Comparison of ENCODE assay signal across 28 mouse cellular contexts in genomic region chr1:37742126-37742525, GRCm38 (mm10). TPM values are rescaled to one million over a fixed set of nuclear protein-coding genes. Genes with fewer than 3 reads are reported as not detected.
DNase-seq lines count a peak whose midpoint lies in the region; ATAC-seq and TF ChIP-seq lines count a peak whose summit lies in the region.
"Had no signal": no experiment of that assay in that cellular context is flagged by ENCODE, and none has a peak within 500 bp of the region (broad histone marks: within the 10 kb centered on the region; RNA-seq: fewer than 3 reads in every experiment).

No protein-coding gene starts in this region.

- no peak overlapping the region for H3K9ac ChIP-seq in forebrain, postnatal 0 days
- no peak overlapping the region for H3K9ac ChIP-seq in forebrain, embryonic 16.5 days (replicated peaks; ENCODE audit: low read depth, low read length)
- no peak overlapping the region for H3K9ac ChIP-seq in midbrain, embryonic 14.5 days (replicated peaks; ENCODE audit: low read length)
- H3K9ac ChIP-seq in midbrain, embryonic 11.5 days (ENCODE audit: low read length) = no peak overlapping the region
- H3K9ac ChIP-seq in hindbrain, embryonic 14.5 days = peak overlapping the region; percentile 35; the same call in 1 of the 2 replicates
- no peak overlapping the region for H3K9ac ChIP-seq in neural tube, embryonic 15.5 days (replicated peaks)
- H3K9ac ChIP-seq: kidney, embryonic 15.5 days; liver, embryonic 12.5 days; liver, postnatal 0 days had no signal

- no peaks in the 10 kb centered on the region for H3K36me3 ChIP-seq in forebrain, postnatal 0 days (ENCODE audit: insufficient read depth)
- no peaks in the 10 kb centered on the region for H3K36me3 ChIP-seq in forebrain, embryonic 16.5 days (ENCODE audit: control insufficient read depth, insufficient read depth)
- no peaks in the 10 kb centered on the region for H3K36me3 ChIP-seq in midbrain, embryonic 14.5 days (ENCODE audit: control insufficient read depth, insufficient read depth, low read length)
- H3K36me3 ChIP-seq in midbrain, embryonic 11.5 days (ENCODE audit: control insufficient read depth, insufficient read depth, low read length) = no peaks in the 10 kb centered on the region
- no peaks in the 10 kb centered on the region for H3K36me3 ChIP-seq in hindbrain, embryonic 14.5 days (replicated peaks; ENCODE audit: control insufficient read depth, insufficient read depth)
- H3K36me3 ChIP-seq in neural tube, embryonic 15.5 days = no peaks in the 10 kb centered on the region
- H3K36me3 ChIP-seq: kidney, embryonic 15.5 days; liver, embryonic 12.5 days had no signal

- H3K27me3 ChIP-seq in forebrain, postnatal 0 days (ENCODE audit: insufficient read depth, low read length) = no peaks in the 10 kb centered on the region
- H3K27me3 ChIP-seq in forebrain, embryonic 16.5 days (replicated peaks; ENCODE audit: control insufficient read depth, insufficient read depth, low read length) = no peaks in the 10 kb centered on the region
- no peaks in the 10 kb centered on the region for H3K27me3 ChIP-seq in midbrain, embryonic 14.5 days (ENCODE audit: control insufficient read depth, insufficient read depth, low read length)
- H3K27me3 ChIP-seq in midbrain, embryonic 11.5 days (ENCODE audit: control insufficient read depth, insufficient read depth, low read length) = no peaks in the 10 kb centered on the region
- no peaks in the 10 kb centered on the region for H3K27me3 ChIP-seq in hindbrain, embryonic 14.5 days (ENCODE audit: control insufficient read depth, insufficient read depth, low read length)
- no peaks in the 10 kb centered on the region for H3K27me3 ChIP-seq in neural tube, embryonic 15.5 days (replicated peaks)
- H3K27me3 ChIP-seq: kidney, embryonic 15.5 days had no signal

- no peak overlapping the region for H3K27ac ChIP-seq in forebrain, postnatal 0 days (ENCODE audit: low read depth, low read length)
- H3K27ac ChIP-seq in forebrain, embryonic 16.5 days (ENCODE audit: low read length) = no peak overlapping the region
- H3K27ac ChIP-seq in midbrain, embryonic 14.5 days (replicated peaks; ENCODE audit: low read depth, low read length) = 0 out of 2 replicates have a peak overlapping the region, but pooled peaks have one; percentile 32
- no peak overlapping the region for H3K27ac ChIP-seq in midbrain, embryonic 11.5 days (ENCODE audit: low read depth, low read length)
- H3K27ac ChIP-seq in hindbrain, embryonic 14.5 days = peak overlapping the region; percentile 72; the same call in 1 of the 2 replicates
- peak overlapping the region; percentile 56; the same call in 1 of the 2 replicates for H3K27ac ChIP-seq in neural tube, embryonic 15.5 days (replicated peaks)
- H3K27ac ChIP-seq: kidney, embryonic 15.5 days; liver, embryonic 12.5 days had no signal

- no peak overlapping the region for H3K4me3 ChIP-seq in forebrain, postnatal 0 days (ENCODE audit: low read depth, low read length)
- H3K4me3 ChIP-seq in forebrain, embryonic 16.5 days (replicated peaks; ENCODE audit: low read length) = no peak overlapping the region
- no peak overlapping the region for H3K4me3 ChIP-seq in midbrain, embryonic 14.5 days (replicated peaks; ENCODE audit: low read depth, low read length)
- no peak overlapping the region for H3K4me3 ChIP-seq in midbrain, embryonic 11.5 days (ENCODE audit: low read depth, low read length)
- H3K4me3 ChIP-seq in hindbrain, embryonic 14.5 days (replicated peaks; ENCODE audit: low read length) = no peak overlapping the region
- H3K4me3 ChIP-seq in neural tube, embryonic 15.5 days (replicated peaks) = no peak overlapping the region
- H3K4me3 ChIP-seq: kidney, embryonic 15.5 days; liver, embryonic 12.5 days; myocyte had no signal

- peak; percentile 29; the same call in 1 of the 2 replicates for ATAC-seq in forebrain, postnatal 0 days
- no peak for ATAC-seq in forebrain, embryonic 16.5 days
- no peak for ATAC-seq in midbrain, embryonic 14.5 days (ENCODE audit: low FRiP score, low TSS enrichment)
- no peak for ATAC-seq in midbrain, embryonic 11.5 days (ENCODE audit: low FRiP score)
- no peak for ATAC-seq in hindbrain, embryonic 14.5 days (ENCODE audit: low FRiP score)
- no peak for ATAC-seq in neural tube, embryonic 15.5 days (ENCODE audit: low FRiP score)
- ATAC-seq: CD4-positive, CD25-positive, alpha-beta regulatory T cell, adult 4 months; inflammation-experienced regulatory T-cells, adult 6 months; liver, embryonic 12.5 days; liver, postnatal 0 days; lung, postnatal 0 days had no signal

- TF ChIP-seq CTCF in forebrain, postnatal 0 days (IDR thresholded peaks at IDR 0.05; ENCODE audit: low read depth) = no peak

- H3K9me3 ChIP-seq in forebrain, postnatal 0 days (ENCODE audit: low read length) = no peaks in the 10 kb centered on the region
- no peaks in the 10 kb centered on the region for H3K9me3 ChIP-seq in forebrain, embryonic 16.5 days (ENCODE audit: control insufficient read depth, low read length)
- no peaks in the 10 kb centered on the region for H3K9me3 ChIP-seq in midbrain, embryonic 14.5 days (ENCODE audit: control insufficient read depth, low read length)
- no peaks in the 10 kb centered on the region; the same call in 1 of the 2 replicates for H3K9me3 ChIP-seq in midbrain, embryonic 11.5 days (ENCODE audit: control insufficient read depth, low read length)
- H3K9me3 ChIP-seq in hindbrain, embryonic 14.5 days (ENCODE audit: control insufficient read depth, low read length) = no peaks in the 10 kb centered on the region
- no peaks in the 10 kb centered on the region for H3K9me3 ChIP-seq in neural tube, embryonic 15.5 days (replicated peaks)
- H3K9me3 ChIP-seq: kidney, embryonic 15.5 days; liver, embryonic 12.5 days had no signal

- H3K4me1 ChIP-seq in forebrain, postnatal 0 days (ENCODE audit: insufficient read depth) = 0 out of 2 replicates have a peak, but pooled peaks cover 4% of the 10 kb centered on the region
- peaks cover 6% of the 10 kb centered on the region; the same call in 1 of the 2 replicates for H3K4me1 ChIP-seq in forebrain, embryonic 16.5 days (replicated peaks; ENCODE audit: control insufficient read depth, insufficient read depth, low read length)
- peaks cover 10% of the 10 kb centered on the region; the same call in 1 of the 2 replicates for H3K4me1 ChIP-seq in midbrain, embryonic 14.5 days (ENCODE audit: control insufficient read depth, insufficient read depth, low read length)
- H3K4me1 ChIP-seq in midbrain, embryonic 11.5 days (ENCODE audit: control insufficient read depth, insufficient read depth, low read length) = peaks cover 6% of the 10 kb centered on the region; the same call in 1 of the 2 replicates
- peaks cover 5% of the 10 kb centered on the region; the same call in 1 of the 2 replicates for H3K4me1 ChIP-seq in hindbrain, embryonic 14.5 days (replicated peaks; ENCODE audit: control insufficient read depth, insufficient read depth, low read length)
- H3K4me1 ChIP-seq in neural tube, embryonic 15.5 days = peaks cover 9% of the 10 kb centered on the region; the same call in 1 of the 2 replicates
- H3K4me1 ChIP-seq: kidney, embryonic 15.5 days had no signal

- H3K4me2 ChIP-seq in forebrain, postnatal 0 days (ENCODE audit: low read depth) = no peak overlapping the region
- no peak overlapping the region for H3K4me2 ChIP-seq in forebrain, embryonic 16.5 days (ENCODE audit: low read length)
- no peak overlapping the region for H3K4me2 ChIP-seq in midbrain, embryonic 14.5 days (ENCODE audit: low read length)
- no peak overlapping the region for H3K4me2 ChIP-seq in midbrain, embryonic 11.5 days
- peak overlapping the region; percentile 22; the same call in 1 of the 2 replicates for H3K4me2 ChIP-seq in hindbrain, embryonic 14.5 days (replicated peaks)
- H3K4me2 ChIP-seq in neural tube, embryonic 15.5 days = peak overlapping the region; percentile 32; the same call in 1 of the 2 replicates
- H3K4me2 ChIP-seq: heart, embryonic 11.5 days; kidney, embryonic 15.5 days; liver, embryonic 12.5 days had no signal

- DNase-seq in forebrain, postnatal 0 days = peak; percentile 37
- peak; percentile 52 for DNase-seq in midbrain, embryonic 14.5 days
- no peak for DNase-seq in midbrain, embryonic 11.5 days (ENCODE audit: low spot score, missing footprints)
- peak; percentile 34 for DNase-seq in hindbrain, embryonic 14.5 days (ENCODE audit: low spot score)
- no peak for DNase-seq in kidney, adult 18-20 months
- DNase-seq: adrenal gland, postnatal 14 days; cerebellum, adult 2 months; cerebellum, postnatal 25 days; gastrocnemius, postnatal 14 days; heart, postnatal 36 days; kidney, adult 11 months; kidney, postnatal 25 days; layer of hippocampus, postnatal 36 days; left cerebral cortex, postnatal 4 days; liver, postnatal 0 days; lung, postnatal 4 days; spleen, adult 18-20 months; thymus, postnatal 14 days had no signal

- WGBS in forebrain, postnatal 0 days = 53% methylated on average over 11 of the region's 11 CpGs
- WGBS in forebrain, embryonic 16.5 days = 56% methylated on average over 11 of the region's 11 CpGs
- WGBS in midbrain, embryonic 14.5 days = 60% methylated on average over 11 of the region's 11 CpGs
- 91% methylated on average over 11 of the region's 11 CpGs for WGBS in midbrain, embryonic 11.5 days
- 56% methylated on average over 11 of the region's 11 CpGs for WGBS in hindbrain, embryonic 14.5 days
- 47% methylated on average over 11 of the region's 11 CpGs for WGBS in neural tube, embryonic 15.5 days

RNA-seq across cellular contexts. Expression of gene 2010300C02Rik, which starts 22.2 kb away (rescaled TPM):
- total RNA-seq in forebrain, postnatal 0 days (2014; rRNA removed) = 20.5 and 22.7 TPM in 2 replicates
- polyA plus RNA-seq in forebrain, postnatal 0 days (2015; fragmentation: Nextera tagmentation; extraction: Ambion mirVana) = 10.4 and 13.6 TPM in 2 replicates
- 2.6 and 3.5 TPM in 2 replicates for polyA plus RNA-seq in forebrain, embryonic 16.5 days (2015; fragmentation: Nextera tagmentation; extraction: Ambion mirVana)
- 1.3 and 1.9 TPM in 2 replicates for polyA plus RNA-seq in midbrain, embryonic 14.5 days (2014; fragmentation: Nextera tagmentation; extraction: Ambion mirVana)
- 0.61 and 0.66 TPM in 2 replicates for polyA plus RNA-seq in midbrain, embryonic 11.5 days (2014; fragmentation: Nextera tagmentation; extraction: Ambion mirVana)
- 2.5 and 3.4 TPM in 2 replicates for polyA plus RNA-seq in hindbrain, embryonic 14.5 days (2014; fragmentation: Nextera tagmentation; extraction: Ambion mirVana)
- polyA plus RNA-seq in neural tube, embryonic 15.5 days (2015; fragmentation: Nextera tagmentation; extraction: Ambion mirVana) = 3.2 and 6.3 TPM in 2 replicates
- total RNA-seq: granulocyte monocyte progenitor cell, adult 5-6 weeks had no signal
- polyA plus RNA-seq: myocyte had no signal

Comparison
In these comparisons a context has a peak if more than half of its experiments do, and no peak if none do; other contexts are left out.
1. DNase-seq: peak in forebrain, postnatal 0 days (single experiment), midbrain, embryonic 14.5 days (single experiment) and hindbrain, embryonic 14.5 days (single experiment); none in midbrain, embryonic 11.5 days (single experiment) and kidney, adult 18-20 months (single experiment).
2. H3K27ac ChIP-seq: peak in midbrain, embryonic 14.5 days (single experiment), hindbrain, embryonic 14.5 days (single experiment) and neural tube, embryonic 15.5 days (single experiment); none in forebrain, postnatal 0 days (single experiment), forebrain, embryonic 16.5 days (single experiment) and midbrain, embryonic 11.5 days (single experiment).
3. H3K4me2 ChIP-seq: peak in hindbrain, embryonic 14.5 days (single experiment) and neural tube, embryonic 15.5 days (single experiment); none in forebrain, postnatal 0 days (single experiment), forebrain, embryonic 16.5 days (single experiment), midbrain, embryonic 14.5 days (single experiment) and midbrain, embryonic 11.5 days (single experiment).